Mouse (Mus musculus) neural tube, embryonic 10.5 days (tissue): Measurements from ENCODE around the gene Lrriq4.
A peak's percentile ranks its signal among the peaks of the same experiment; 100 is the strongest.
"Not testable (repeated sequence)": the region's sequence is repeated elsewhere in the genome, so short reads cannot be mapped to it uniquely, and the experiment has no call there.

Experiments
- DNase-seq: peaks from one replicate; pipeline ENCODE4 v3.0.0-alpha.2; 2017; ENCODE audit warnings: low spot score; ENCODE audit errors: extremely low spot score

Lrriq4 gene

DNA sequence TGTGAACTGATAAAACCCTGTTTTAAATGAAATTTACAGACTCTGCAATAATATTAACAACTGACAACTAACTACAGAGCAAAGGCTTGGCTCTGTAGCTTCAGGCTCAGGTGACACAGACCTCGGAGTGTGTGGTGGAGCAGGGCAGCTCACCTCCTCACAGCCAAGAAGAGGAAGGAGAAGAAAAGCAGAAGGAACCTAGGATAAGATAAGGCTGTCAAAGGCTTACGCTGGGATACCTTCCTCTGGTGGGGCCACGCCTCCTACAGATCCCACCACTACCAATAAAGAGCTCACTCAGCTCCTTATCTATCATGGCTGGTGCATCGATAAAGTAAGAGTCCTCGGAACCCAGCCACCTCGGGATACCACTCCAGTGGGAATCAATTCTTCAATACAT lies 38.9 kb downstream of the Lrriq4 start:
- DNase-seq: no peak

DNA sequence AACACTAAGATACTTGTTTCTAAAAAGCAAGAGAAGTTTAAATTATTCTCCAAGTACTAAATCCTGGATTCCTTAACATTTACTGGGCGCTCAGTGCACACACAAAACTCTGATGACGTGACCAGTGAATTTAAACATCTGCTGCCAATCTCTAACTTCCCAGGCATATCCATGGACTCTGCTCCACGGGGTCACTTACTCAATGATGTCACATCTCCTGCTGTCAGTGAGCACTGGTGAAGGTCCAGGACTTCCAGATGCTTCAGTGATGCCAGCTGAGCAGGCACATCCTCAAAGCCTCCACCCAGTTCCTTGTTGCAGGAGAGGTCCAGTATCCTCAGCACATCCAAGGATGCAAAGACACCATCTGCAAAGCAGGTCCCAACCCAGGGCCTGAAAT lies 42.9 kb downstream of the Lrriq4 start:
- no peak for DNase-seq

DNA sequence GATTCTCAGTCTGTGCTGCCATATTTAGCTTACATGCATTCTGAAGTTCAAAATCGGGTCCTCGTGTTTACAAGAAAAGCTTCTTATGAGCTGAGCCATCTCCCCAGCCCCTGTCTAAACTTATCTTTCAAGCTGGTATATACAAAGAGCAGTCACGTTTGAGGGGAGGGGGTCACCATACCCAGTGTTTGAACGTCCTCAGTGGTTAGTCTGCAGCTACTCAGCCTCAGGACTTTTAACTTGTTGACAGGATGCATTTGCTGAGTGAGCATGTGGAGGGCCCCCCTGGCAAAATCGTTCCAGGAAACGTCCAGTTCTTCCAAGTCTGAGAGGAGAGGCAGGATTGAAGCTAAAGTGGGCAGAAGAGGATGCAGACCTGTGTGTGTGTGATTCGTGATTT lies 46.7 kb downstream of the Lrriq4 start:
- DNase-seq: no peak

DNA sequence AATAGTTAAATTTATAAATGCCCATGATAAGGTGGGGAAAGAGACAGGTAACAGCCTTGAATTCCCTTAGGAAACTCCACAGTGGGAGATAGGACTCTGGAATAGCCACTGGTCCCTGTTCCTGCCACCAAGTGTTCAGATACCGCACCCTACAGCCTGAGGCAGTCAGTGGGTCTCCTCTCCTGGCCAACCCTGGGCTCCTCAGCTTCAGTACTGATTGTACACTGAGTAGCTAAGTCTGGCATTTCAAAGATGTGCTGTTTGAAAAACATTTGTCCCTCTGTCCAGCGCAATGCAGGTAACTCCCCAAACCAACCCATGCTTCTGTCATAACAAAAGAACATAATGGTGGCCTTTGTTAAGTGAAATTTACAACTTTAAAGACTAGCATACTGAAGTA lies 51.4 kb downstream of the Lrriq4 start:
- DNase-seq: no peak

DNA sequence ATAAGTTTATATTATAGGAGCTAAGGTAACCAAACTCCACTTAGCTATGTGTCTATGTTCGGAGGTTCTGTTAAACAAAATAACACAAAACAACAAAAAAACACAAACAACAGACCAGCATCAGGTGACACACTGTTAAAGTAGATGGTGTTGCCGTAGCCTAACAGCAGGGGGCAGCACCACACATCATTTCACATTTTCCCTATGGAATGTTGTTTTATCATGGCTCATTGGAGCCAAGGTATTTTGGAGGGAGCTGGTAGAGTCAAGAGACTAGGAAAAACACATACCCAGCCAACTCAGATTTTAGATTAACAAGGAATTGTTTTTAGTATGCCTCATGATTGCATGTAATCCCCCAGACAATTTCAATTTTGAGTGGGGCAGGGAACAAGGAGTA lies 52.0 kb downstream of the Lrriq4 start:
- peak; percentile 73 for DNase-seq

DNA sequence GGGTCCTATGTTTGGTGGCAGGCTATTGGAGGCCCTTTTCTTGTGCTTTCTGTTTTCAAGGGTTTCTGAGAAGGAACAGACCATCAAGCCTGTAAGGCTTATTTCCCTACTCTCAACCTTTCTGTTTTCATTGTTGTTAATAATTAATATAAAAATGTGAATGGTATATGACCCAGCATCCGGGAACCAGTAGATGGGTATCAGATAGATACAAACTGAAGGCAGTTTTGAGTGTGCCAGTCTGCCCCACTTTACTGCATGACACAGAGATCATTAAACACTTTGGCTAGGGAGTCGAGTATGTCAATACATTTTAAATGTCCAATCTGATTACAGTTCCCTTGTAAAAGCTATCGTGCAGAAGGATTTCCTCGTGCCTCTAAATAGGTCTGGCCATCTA lies 53.6 kb downstream of the Lrriq4 start:
- DNase-seq: no peak

DNA sequence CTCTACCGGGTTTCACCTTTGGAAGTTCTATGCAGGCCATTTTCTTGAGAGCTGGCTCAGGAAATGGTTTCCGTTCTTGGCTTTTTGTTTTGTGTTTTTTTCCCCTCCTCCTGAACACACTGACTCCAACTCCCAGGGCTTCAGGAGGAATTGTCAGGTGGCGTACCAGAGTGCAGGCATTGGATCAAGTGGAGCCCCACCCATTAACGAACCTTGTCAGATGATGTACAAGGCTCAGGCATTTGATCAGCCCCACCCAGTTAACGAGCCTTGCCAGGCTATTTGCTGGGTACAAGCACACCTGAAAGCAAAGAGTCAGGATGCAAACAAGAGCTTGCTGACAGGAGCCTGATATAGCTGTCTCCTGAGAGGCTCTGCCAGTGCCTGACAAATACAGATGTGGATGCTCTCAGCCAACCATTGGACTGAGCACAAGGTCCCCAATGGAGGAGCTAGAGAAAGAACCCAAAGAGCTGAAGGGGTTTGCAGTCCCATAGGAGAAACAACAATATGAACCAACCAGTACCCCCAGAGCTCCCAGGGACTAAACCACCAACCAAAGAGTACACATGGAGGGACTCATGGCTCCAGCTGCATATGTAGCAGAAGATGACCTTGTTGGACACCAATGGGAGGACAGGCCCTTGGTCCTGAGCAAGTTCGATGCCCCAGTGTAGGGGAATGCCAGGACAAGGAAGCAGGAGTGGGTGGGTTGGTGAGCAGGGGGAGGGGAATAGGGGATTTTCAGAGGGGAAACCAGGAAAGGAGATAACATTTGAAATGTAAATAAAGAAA lies 55.6 kb downstream of the Lrriq4 start, which contains the start of gene Lrrc31:
TSS of gene Lrrc31 (minus strand) at position 133 of the 795 bp plus-strand sequence.
- not testable (repeated sequence) for DNase-seq

DNA sequence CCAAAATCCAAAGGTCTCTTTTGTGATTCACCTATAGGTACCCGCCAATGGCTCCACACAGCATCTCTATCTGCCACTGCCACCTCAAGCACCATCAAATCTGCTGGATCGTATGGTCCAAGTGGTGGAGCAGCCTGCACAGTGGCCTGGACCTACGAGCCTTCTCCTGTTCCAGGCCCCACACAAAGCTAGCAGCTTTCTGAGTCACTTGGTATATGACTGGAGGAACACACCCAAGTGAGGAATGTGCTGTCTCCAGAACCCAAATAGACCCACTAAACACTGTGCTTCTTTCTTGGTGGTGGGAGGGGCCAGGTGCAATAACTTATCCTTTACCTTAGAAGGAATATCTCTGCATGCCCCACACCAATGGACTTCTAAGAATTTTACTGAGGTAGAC lies 61.7 kb downstream of the Lrriq4 start:
- DNase-seq: no peak

DNA sequence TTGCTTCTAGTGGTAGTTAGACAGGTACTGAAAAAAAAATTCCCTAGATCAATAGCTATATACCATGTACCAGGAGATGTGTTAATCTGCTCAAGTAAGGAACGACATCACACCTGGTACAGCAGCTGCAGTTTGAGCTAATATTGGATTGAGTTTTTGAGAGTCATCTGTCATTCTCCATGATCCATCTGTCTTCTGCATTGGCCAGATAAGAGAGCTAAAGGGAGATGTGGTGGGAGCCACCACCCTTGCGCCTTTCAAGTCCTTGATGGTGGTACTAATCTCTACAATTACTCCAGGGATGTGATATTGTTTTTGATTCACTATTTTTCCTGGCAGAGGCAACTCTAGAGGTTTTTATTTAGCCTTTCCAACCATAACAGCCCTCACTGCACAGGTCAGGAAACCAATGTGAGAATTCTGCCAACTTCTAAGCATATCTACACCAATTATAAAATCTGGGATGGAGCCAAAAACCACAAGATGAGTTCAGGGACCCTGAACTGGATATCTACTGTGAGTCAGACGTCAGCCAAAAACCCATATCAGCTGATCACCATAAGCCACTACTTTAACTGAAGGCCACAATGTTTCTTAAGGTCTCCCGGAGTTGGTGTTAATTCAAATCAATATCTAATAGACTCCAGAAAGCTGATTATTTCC lies 62.4 kb downstream of the Lrriq4 start:
- DNase-seq: no peak

DNA sequence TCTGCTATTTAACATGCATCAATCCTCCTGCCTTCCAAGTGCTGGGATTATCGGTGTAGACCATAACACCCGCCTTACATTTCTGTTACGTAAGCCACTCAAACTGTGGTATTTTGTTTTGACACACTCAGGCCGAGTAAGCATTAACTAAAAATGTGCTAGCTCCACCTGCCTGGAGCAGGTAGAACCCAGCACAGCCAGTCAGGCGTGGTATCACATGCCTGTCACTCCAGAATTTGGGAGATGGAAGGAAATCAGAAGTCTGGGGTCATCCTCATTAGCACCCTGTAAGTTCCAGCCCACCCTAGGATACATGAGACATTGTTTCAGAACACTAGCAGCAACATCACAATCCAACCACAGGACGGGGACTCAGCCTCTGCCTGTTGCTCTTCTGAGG lies 65.9 kb downstream of the Lrriq4 start:
- no peak for DNase-seq

DNA sequence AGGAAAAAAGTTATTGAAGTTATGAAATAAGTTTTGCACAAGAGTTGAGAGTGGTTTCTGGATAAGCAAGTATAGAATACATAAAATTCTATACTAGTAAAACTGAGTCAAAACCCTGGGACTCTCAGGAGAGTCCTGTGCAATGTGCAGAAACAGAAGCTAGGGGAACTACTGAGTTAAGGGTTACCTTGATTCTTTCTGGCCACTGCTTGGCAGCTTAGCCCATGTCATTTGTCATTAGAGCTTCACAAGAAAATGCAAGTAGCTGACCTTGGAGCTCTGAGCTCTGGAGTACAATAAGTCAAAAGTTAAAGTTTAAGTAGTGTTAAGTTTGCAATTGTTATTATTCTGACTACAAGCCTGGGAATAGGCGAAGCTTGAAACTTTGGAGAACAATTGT lies 69.0 kb downstream of the Lrriq4 start:
- DNase-seq: no peak

DNA sequence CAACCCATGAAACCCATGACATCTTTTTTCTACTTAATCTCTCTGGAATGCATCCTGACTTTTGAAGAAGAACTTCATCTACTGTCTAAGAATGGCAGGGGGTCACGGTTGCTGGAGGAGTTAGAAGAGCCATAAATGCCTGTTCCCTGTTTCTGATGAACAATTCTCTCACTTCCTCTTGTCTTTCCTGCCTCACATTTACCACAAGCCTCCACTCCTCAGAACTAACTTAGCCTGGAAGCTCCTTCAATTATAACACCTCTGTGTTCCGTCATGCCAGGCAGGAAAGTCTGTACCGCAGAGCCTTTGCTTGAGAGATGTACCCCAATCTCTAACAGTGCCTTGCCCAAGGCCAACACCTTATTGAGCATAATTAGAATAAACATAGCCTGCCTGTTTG lies 74.3 kb downstream of the Lrriq4 start:
- no peak for DNase-seq
